In genomic region chr5:150521937-150522866, GRCm38 (mm10) we compare ENCODE assay signal across 8 mouse cellular contexts. TPM values are rescaled to one million over a fixed set of nuclear protein-coding genes. Genes with fewer than 3 reads are reported as not detected.
DNase-seq lines count a peak whose midpoint lies in the region; ATAC-seq and TF ChIP-seq lines count a peak whose summit lies in the region.

Brca2 (plus strand) TSS chr5:150522630.

- in situ Hi-C loops in ES-E14 (cut with MboI; ENCODE audit: low sequenced_read_pairs in 2 of 2, unreplicated experiment in 2 of 2): no loop called here

- H3K27ac ChIP-seq in ES-E14 (ENCODE audit: insufficient read depth, low read depth, low read length, poor library complexity, severe bottlenecking): peak within 1 kb of the TSS; percentile 51
- peak within 1 kb of the TSS; percentile 67 for H3K27ac ChIP-seq in forebrain, embryonic 16.5 days (ENCODE audit: low read length)
- peak within 1 kb of the TSS; percentile 91 for H3K27ac ChIP-seq in lung, embryonic 15.5 days

- peak within 1 kb of the TSS; percentile 98 for H3K9ac ChIP-seq in ES-E14 (ENCODE audit: insufficient read depth, low read depth, low read length, poor library complexity, severe bottlenecking)
- peak within 1 kb of the TSS; percentile 84 for H3K9ac ChIP-seq in forebrain, embryonic 16.5 days (replicated peaks; ENCODE audit: low read depth, low read length)
- H3K9ac ChIP-seq in lung, embryonic 15.5 days: peak within 1 kb of the TSS; percentile 94

- H3K27me3 ChIP-seq in forebrain, embryonic 16.5 days (replicated peaks; ENCODE audit: control insufficient read depth, insufficient read depth, low read length): no peaks in the 10 kb centered on the region
- H3K27me3 ChIP-seq in lung, embryonic 15.5 days: no peaks in the 10 kb centered on the region

- peak within 1 kb of the TSS; percentile 68 to 95 for H3K4me3 ChIP-seq in ES-E14 (ENCODE audit: insufficient read depth in 1 of 2, low read depth in 1 of 2, low read length in 2 of 2, poor library complexity in 1 of 2, severe bottlenecking in 1 of 2)
- peak within 1 kb of the TSS; percentile 73 for H3K4me3 ChIP-seq in forebrain, embryonic 16.5 days (replicated peaks; ENCODE audit: low read length)
- peak within 1 kb of the TSS; percentile 92 for H3K4me3 ChIP-seq in lung, embryonic 15.5 days

- peaks cover 0 to 4% of the 10 kb centered on the region in 2 experiments; a peak in 1 of 4 replicates for H3K4me1 ChIP-seq in ES-E14 (ENCODE audit: control insufficient read depth in 2 of 2, insufficient read depth in 2 of 2, low read length in 2 of 2, poor library complexity in 1 of 2)
- peaks cover 6% of the 10 kb centered on the region for H3K4me1 ChIP-seq in forebrain, embryonic 16.5 days (replicated peaks; ENCODE audit: control insufficient read depth, insufficient read depth, low read length)
- peaks cover 15% of the 10 kb centered on the region for H3K4me1 ChIP-seq in lung, embryonic 15.5 days

- H3K36me3 ChIP-seq in ES-E14 (ENCODE audit: control insufficient read depth, insufficient read depth, low read length, poor library complexity, severe bottlenecking): 0 out of 2 replicates have a peak, but pooled peaks cover 2% of the 10 kb centered on the region
- no peaks in the 10 kb centered on the region for H3K36me3 ChIP-seq in forebrain, embryonic 16.5 days (ENCODE audit: control insufficient read depth, insufficient read depth)
- no peaks in the 10 kb centered on the region for H3K36me3 ChIP-seq in lung, embryonic 15.5 days

- peak; percentile 72 for DNase-seq in ES-E14 (ENCODE audit: low read depth, low spot score)
- peak; percentile 88 for DNase-seq in cerebellum, adult 11-12 months
- DNase-seq in heart, postnatal 4 days: peak; percentile 94
- peak; percentile 65 to 87 for DNase-seq in layer of hippocampus, adult 8-10 months (ENCODE audit: low spot score in 2 of 2)
- peak; percentile 79 for DNase-seq in ovary, adult 18-20 months (ENCODE audit: low spot score)
- DNase-seq in thymus, postnatal 0 days (ENCODE audit: low spot score): peak; percentile 92

- peak within 1 kb of the TSS; percentile 48 for H3K4me2 ChIP-seq in forebrain, embryonic 16.5 days (ENCODE audit: low read length)
- H3K4me2 ChIP-seq in lung, embryonic 15.5 days: peak within 1 kb of the TSS; percentile 73

- ATAC-seq in forebrain, embryonic 16.5 days: peak; percentile 98
- peak; percentile 94 for ATAC-seq in lung, embryonic 15.5 days (ENCODE audit: borderline replicate concordance, extremely low read depth, low FRiP score, low TSS enrichment)

- WGBS in forebrain, embryonic 16.5 days: 3% methylated on average over 63 of the region's 63 CpGs
- WGBS in lung, embryonic 15.5 days: 5% methylated on average over 63 of the region's 63 CpGs

- no peaks in the 10 kb centered on the region for H3K9me3 ChIP-seq in ES-E14 (ENCODE audit: control insufficient read depth, insufficient read depth, low read depth, low read length)
- H3K9me3 ChIP-seq in forebrain, embryonic 16.5 days (ENCODE audit: control insufficient read depth, low read length): no peaks in the 10 kb centered on the region
- H3K9me3 ChIP-seq in lung, embryonic 15.5 days: no peaks in the 10 kb centered on the region

TF ChIP-seq in ES-E14, 5 proteins besides CTCF, POLR2A, EP300 and RAD21:
- peak; percentile 81 for TF ChIP-seq HCFC1 (IDR thresholded peaks at IDR 0.05; ENCODE audit: borderline replicate concordance, insufficient read depth, low read length)
- TF ChIP-seq MAFK (IDR thresholded peaks at IDR 0.05; ENCODE audit: insufficient read depth, low read depth, low read length): no peak

RNA-seq across cellular contexts. Expression of gene Brca2, which starts in this region (rescaled TPM):
- 49.7 and 77.9 TPM in 2 replicates for total RNA-seq in ES-E14 (2012; rRNA removed)
- polyA plus RNA-seq in forebrain, embryonic 16.5 days (2015; fragmentation: Nextera tagmentation; extraction: Ambion mirVana): 11.3 and 16.5 TPM in 2 replicates
- 10 to 100 TPM; 19.6 to 22.8 TPM for total RNA-seq in heart, postnatal 4 days (2021)
- total RNA-seq in layer of hippocampus, adult 8-10 months (2022): 10 to 100 TPM in 1 of 4 experiments, 1 to 10 TPM in 3; 5.9 to 10.4 (median 6.8) TPM
- 23.8 and 29.2 TPM in 2 replicates for polyA plus RNA-seq in lung, embryonic 15.5 days (2015; fragmentation: Nextera tagmentation; extraction: Ambion mirVana)
- 16.5 and 23.0 TPM in 2 replicates for polyA plus RNA-seq in thymus, postnatal 0 days (2015; fragmentation: Nextera tagmentation; extraction: Ambion mirVana)

Comparison
In these comparisons a context has a peak if more than half of its experiments do, and no peak if none do; other contexts are left out.
1. Peak in every context shown above with its lines: DNase-seq, ATAC-seq, H3K4me3 ChIP-seq and H3K27ac ChIP-seq.